Mouse (Mus musculus): ENCODE data around the gene Ppid. TPM values are rescaled to one million over a fixed set of nuclear protein-coding genes. Genes with fewer than 3 reads are reported as not detected.
"Not testable (repeated sequence)": the region's sequence is repeated elsewhere in the genome, so short reads cannot be mapped to it uniquely, and the experiment has no call there.

Ppid gene
- polyA plus RNA-seq, 1 experiment from 2014 or later = 145 TPM

GRCm38 (mm10) chr3:79569351-79569681, 21.8 kb upstream of the Ppid start:
- WGBS = 86% methylated on average over 3 of the region's 3 CpGs
- Histone ChIP-seq H3K9me3 (ENCODE audit: control insufficient read depth, low read length) (no peaks in the 10 kb centered on the region), H3K4me1 (ENCODE audit: control insufficient read depth, insufficient read depth, low read depth, low read length) (peaks cover 4% of the 10 kb centered on the region), H3K9ac (ENCODE audit: low read depth, low read length) (no peak overlapping the region), H3K4me3 (ENCODE audit: low read length) (no peak overlapping the region), H3K27me3 (replicated peaks; ENCODE audit: control insufficient read depth, insufficient read depth, low read length) (no peaks in the 10 kb centered on the region), H3K4me2 (ENCODE audit: low read length) (no peak overlapping the region), H3K27ac (ENCODE audit: low read depth, low read length) (no peak overlapping the region), H3K36me3 (ENCODE audit: control insufficient read depth, insufficient read depth, low read length) (no peaks in the 10 kb centered on the region)
- ATAC-seq = no peak

GRCm38 (mm10) chr3:79572399-79572798, 18.7 kb upstream of the Ppid start:
- peaks cover 4% of the 10 kb centered on the region for H3K4me1 ChIP-seq (ENCODE audit: control insufficient read depth, insufficient read depth, low read depth, low read length)
- no peaks in the 10 kb centered on the region for H3K27me3 ChIP-seq (replicated peaks; ENCODE audit: control insufficient read depth, insufficient read depth, low read length)
- WGBS = 82% methylated on average over 3 of the region's 3 CpGs
- H3K27ac ChIP-seq (ENCODE audit: low read depth, low read length) = no peak overlapping the region
- ATAC-seq = no peak
- H3K36me3 ChIP-seq (ENCODE audit: control insufficient read depth, insufficient read depth, low read length) = no peaks in the 10 kb centered on the region
- no peaks in the 10 kb centered on the region for H3K9me3 ChIP-seq (ENCODE audit: control insufficient read depth, low read length)
- no peak overlapping the region for H3K9ac ChIP-seq (ENCODE audit: low read depth, low read length)
- H3K4me3 ChIP-seq (ENCODE audit: low read length) = no peak overlapping the region
- H3K4me2 ChIP-seq (ENCODE audit: low read length) = no peak overlapping the region

GRCm38 (mm10) chr3:79573376-79573775, 17.8 kb upstream of the Ppid start:
- not testable (repeated sequence) for H3K27me3 ChIP-seq (replicated peaks; ENCODE audit: control insufficient read depth, insufficient read depth, low read length); H3K4me2 ChIP-seq (ENCODE audit: low read length); H3K4me1 ChIP-seq (ENCODE audit: control insufficient read depth, insufficient read depth, low read depth, low read length); H3K27ac ChIP-seq (ENCODE audit: low read depth, low read length); H3K36me3 ChIP-seq (ENCODE audit: control insufficient read depth, insufficient read depth, low read length); H3K9me3 ChIP-seq (ENCODE audit: control insufficient read depth, low read length); H3K9ac ChIP-seq (ENCODE audit: low read depth, low read length); ATAC-seq; H3K4me3 ChIP-seq (ENCODE audit: low read length)
- 92% methylated on average over 5 of the region's 5 CpGs for WGBS

- Histone ChIP-seq H3K27me3 (replicated peaks; ENCODE audit: control insufficient read depth, insufficient read depth, low read length) (no peaks in the 10 kb centered on the region), H3K36me3 (ENCODE audit: control insufficient read depth, insufficient read depth, low read length) (no peaks in the 10 kb centered on the region), H3K4me2 (ENCODE audit: low read length) (no peak overlapping the region), H3K4me1 (ENCODE audit: control insufficient read depth, insufficient read depth, low read depth, low read length) (peaks cover 4% of the 10 kb centered on the region), H3K9ac (ENCODE audit: low read depth, low read length) (no peak overlapping the region), H3K4me3 (ENCODE audit: low read length) (no peak overlapping the region), H3K9me3 (ENCODE audit: control insufficient read depth, low read length) (no peaks in the 10 kb centered on the region), H3K27ac (ENCODE audit: low read depth, low read length) (no peak overlapping the region)
- 61% methylated on average over 3 of the region's 3 CpGs for WGBS
- no peak for ATAC-seq
These were observed 16.8 kb upstream of the Ppid start for GRCm38 (mm10) chr3:79574336-79574735.

GRCm38 (mm10) chr3:79575576-79576467, 15.3 kb upstream of the Ppid start:
- peak overlapping the region; percentile 28 for H3K4me2 ChIP-seq (ENCODE audit: low read length)
- ATAC-seq = peak; percentile 75
- H3K27ac ChIP-seq (ENCODE audit: low read depth, low read length) = no peak overlapping the region
- H3K36me3 ChIP-seq (ENCODE audit: control insufficient read depth, insufficient read depth, low read length) = no peaks in the 10 kb centered on the region
- H3K9me3 ChIP-seq (ENCODE audit: control insufficient read depth, low read length) = no peaks in the 10 kb centered on the region
- no peak overlapping the region for H3K4me3 ChIP-seq (ENCODE audit: low read length)
- H3K9ac ChIP-seq (ENCODE audit: low read depth, low read length) = no peak overlapping the region
- peaks cover 4% of the 10 kb centered on the region for H3K4me1 ChIP-seq (ENCODE audit: control insufficient read depth, insufficient read depth, low read depth, low read length)
- 29% methylated on average over 10 of the region's 10 CpGs for WGBS
- H3K27me3 ChIP-seq (replicated peaks; ENCODE audit: control insufficient read depth, insufficient read depth, low read length) = no peaks in the 10 kb centered on the region

GRCm38 (mm10) chr3:79576468-79576816, 14.7 kb upstream of the Ppid start:
- no peaks in the 10 kb centered on the region for H3K27me3 ChIP-seq (replicated peaks; ENCODE audit: control insufficient read depth, insufficient read depth, low read length)
- peak; percentile 15; the same call in 1 of the 2 replicates for ATAC-seq
- no peak overlapping the region for H3K9ac ChIP-seq (ENCODE audit: low read depth, low read length)
- WGBS = 27% methylated on average over 3 of the region's 3 CpGs
- no peak overlapping the region for H3K4me3 ChIP-seq (ENCODE audit: low read length)
- H3K27ac ChIP-seq (ENCODE audit: low read depth, low read length) = no peak overlapping the region
- peaks cover 4% of the 10 kb centered on the region for H3K4me1 ChIP-seq (ENCODE audit: control insufficient read depth, insufficient read depth, low read depth, low read length)
- peak overlapping the region; percentile 28; the same call in 1 of the 2 replicates for H3K4me2 ChIP-seq (ENCODE audit: low read length)
- no peaks in the 10 kb centered on the region for H3K9me3 ChIP-seq (ENCODE audit: control insufficient read depth, low read length)
- H3K36me3 ChIP-seq (ENCODE audit: control insufficient read depth, insufficient read depth, low read length) = no peaks in the 10 kb centered on the region

GRCm38 (mm10) chr3:79576865-79577264, 14.3 kb upstream of the Ppid start:
- no peak; the same call in 1 of the 2 replicates for ATAC-seq
- Histone ChIP-seq H3K9ac (ENCODE audit: low read depth, low read length) (no peak overlapping the region), H3K4me2 (ENCODE audit: low read length) (no peak overlapping the region; the same call in none of the 2 replicates), H3K27ac (ENCODE audit: low read depth, low read length) (no peak overlapping the region), H3K36me3 (ENCODE audit: control insufficient read depth, insufficient read depth, low read length) (no peaks in the 10 kb centered on the region), H3K4me1 (ENCODE audit: control insufficient read depth, insufficient read depth, low read depth, low read length) (peaks cover 4% of the 10 kb centered on the region), H3K4me3 (ENCODE audit: low read length) (no peak overlapping the region), H3K27me3 (replicated peaks; ENCODE audit: control insufficient read depth, insufficient read depth, low read length) (no peaks in the 10 kb centered on the region), H3K9me3 (ENCODE audit: control insufficient read depth, low read length) (no peaks in the 10 kb centered on the region)
- 24% methylated on average over 5 of the region's 5 CpGs for WGBS

GRCm38 (mm10) chr3:79577606-79578005, 13.5 kb upstream of the Ppid start:
- peaks cover 4% of the 10 kb centered on the region for H3K4me1 ChIP-seq (ENCODE audit: control insufficient read depth, insufficient read depth, low read depth, low read length)
- no peaks in the 10 kb centered on the region for H3K9me3 ChIP-seq (ENCODE audit: control insufficient read depth, low read length)
- H3K9ac ChIP-seq (ENCODE audit: low read depth, low read length) = no peak overlapping the region
- H3K4me3 ChIP-seq (ENCODE audit: low read length) = no peak overlapping the region
- ATAC-seq = no peak
- H3K27ac ChIP-seq (ENCODE audit: low read depth, low read length) = no peak overlapping the region
- H3K4me2 ChIP-seq (ENCODE audit: low read length) = no peak overlapping the region
- H3K27me3 ChIP-seq (replicated peaks; ENCODE audit: control insufficient read depth, insufficient read depth, low read length) = no peaks in the 10 kb centered on the region
- no peaks in the 10 kb centered on the region for H3K36me3 ChIP-seq (ENCODE audit: control insufficient read depth, insufficient read depth, low read length)
- WGBS = 91% methylated on average over 6 of the region's 6 CpGs

- Histone ChIP-seq H3K9me3 (ENCODE audit: control insufficient read depth, low read length) (no peaks in the 10 kb centered on the region), H3K36me3 (ENCODE audit: control insufficient read depth, insufficient read depth, low read length) (no peaks in the 10 kb centered on the region), H3K27me3 (replicated peaks; ENCODE audit: control insufficient read depth, insufficient read depth, low read length) (no peaks in the 10 kb centered on the region), H3K9ac (ENCODE audit: low read depth, low read length) (no peak overlapping the region), H3K4me3 (ENCODE audit: low read length) (no peak overlapping the region), H3K4me2 (ENCODE audit: low read length) (no peak overlapping the region), H3K27ac (ENCODE audit: low read depth, low read length) (no peak overlapping the region), H3K4me1 (ENCODE audit: control insufficient read depth, insufficient read depth, low read depth, low read length) (peaks cover 4% of the 10 kb centered on the region)
- ATAC-seq = no peak
- WGBS = 73% methylated on average over 6 of the region's 6 CpGs
These were observed 13.0 kb upstream of the Ppid start for GRCm38 (mm10) chr3:79578164-79578563.
